Mouse (Mus musculus) right cerebral cortex, postnatal 4 days (tissue): ENCODE measurements around the gene Cacng7.

Experiments
- DNase-seq: peaks from one replicate; pipeline ENCODE4 v3.0.0-alpha.2; 2022

Gene Cacng7

GRCm38 (mm10) chr7:3347366-3348287 lies 14.9 kb downstream of the Cacng7 start:
- no peak for DNase-seq

GRCm38 (mm10) chr7:3348326-3348725 lies 15.6 kb downstream of the Cacng7 start:
- DNase-seq, result no peak

GRCm38 (mm10) chr7:3349775-3350174 lies 17.0 kb downstream of the Cacng7 start:
- no peak for DNase-seq

GRCm38 (mm10) chr7:3351536-3351935 lies 18.8 kb downstream of the Cacng7 start:
- DNase-seq, result no peak

- DNase-seq, result no peak
These were observed 22.1 kb downstream of the Cacng7 start for GRCm38 (mm10) chr7:3354850-3355249.

GRCm38 (mm10) chr7:3360678-3361077 lies 27.9 kb downstream of the Cacng7 start:
- DNase-seq, result no peak

- DNase-seq, result no peak
These were observed 33.0 kb downstream of the Cacng7 start for GRCm38 (mm10) chr7:3365547-3366279.

GRCm38 (mm10) chr7:3366705-3367516 lies 34.2 kb downstream of the Cacng7 start:
- no peak for DNase-seq

- DNase-seq, result no peak
These were observed 34.8 kb downstream of the Cacng7 start for GRCm38 (mm10) chr7:3367569-3367968.

- no peak for DNase-seq
These were observed 35.6 kb downstream of the Cacng7 start for GRCm38 (mm10) chr7:3368311-3368710.

GRCm38 (mm10) chr7:3369189-3369588 lies 36.4 kb downstream of the Cacng7 start:
- no peak for DNase-seq

- no peak for DNase-seq
These were observed 37.7 kb downstream of the Cacng7 start for GRCm38 (mm10) chr7:3370407-3370806.

- DNase-seq, result no peak
These were observed 39.6 kb downstream of the Cacng7 start for GRCm38 (mm10) chr7:3372376-3372775.

- DNase-seq, result no peak
These were observed 41.0 kb downstream of the Cacng7 start for GRCm38 (mm10) chr7:3373754-3374153.

GRCm38 (mm10) chr7:3376831-3377230 lies 44.1 kb downstream of the Cacng7 start:
- DNase-seq, result peak; percentile 72

GRCm38 (mm10) chr7:3382123-3382522 lies 49.4 kb downstream of the Cacng7 start:
- no peak for DNase-seq

- DNase-seq, result no peak
These were observed 52.1 kb downstream of the Cacng7 start for GRCm38 (mm10) chr7:3384807-3385319.

- no peak for DNase-seq
These were observed 53.4 kb downstream of the Cacng7 start for GRCm38 (mm10) chr7:3386036-3386730.

GRCm38 (mm10) chr7:3387761-3388160 lies 55.0 kb downstream of the Cacng7 start:
- no peak for DNase-seq

- DNase-seq, result no peak
These were observed 56.1 kb downstream of the Cacng7 start for GRCm38 (mm10) chr7:3388885-3389284.

- DNase-seq, result peak; percentile 94
These were observed 57.0 kb downstream of the Cacng7 start for GRCm38 (mm10) chr7:3389444-3390412.
